Mouse (Mus musculus): Measurements from ENCODE around the gene Aspscr1.

DNA sequence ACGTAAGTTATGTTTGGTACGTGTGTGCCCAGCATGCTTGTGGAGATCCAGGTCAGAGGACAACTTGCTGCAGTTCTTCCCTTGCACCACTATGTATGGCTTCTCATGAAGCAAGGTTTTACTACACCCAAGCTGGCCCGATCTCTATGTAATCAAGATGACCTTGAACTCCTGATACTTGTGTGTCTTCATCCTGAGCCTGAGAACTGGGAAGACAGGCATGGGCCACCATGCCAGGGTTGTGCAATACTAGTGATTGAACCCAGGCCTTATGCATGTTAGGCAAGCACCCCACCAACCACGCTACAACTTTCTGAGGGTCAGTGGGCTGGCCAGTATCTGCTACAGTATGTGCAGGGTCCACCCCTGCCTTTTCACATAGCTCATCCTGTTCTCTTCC lies 4.2 kb downstream of the Aspscr1 start:
- TF ChIP-seq POLR2A (IDR thresholded peaks at IDR 0.05; ENCODE audit: borderline replicate concordance, low read depth, low read length) = no peak
- no peak for TF ChIP-seq CTCF (IDR thresholded peaks at IDR 0.05; ENCODE audit: low read depth, low read length)
